Mouse (Mus musculus) ES-E14 (cell line): ENCODE data around the gene Lama2. TPM values are rescaled to one million over a fixed set of nuclear protein-coding genes. Genes with fewer than 3 reads are reported as not detected.

ENCODE experiments used
- DNase-seq: peaks from one replicate; pipeline ENCODE4 v3.0.0-alpha.2; 2013; ENCODE audit warnings: low read depth, low spot score
- H3K27ac ChIP-seq: 2 replicates; pipeline ENCODE4 v1.5.1; 2012; ENCODE audit warnings: low read depth, mild to moderate bottlenecking, low read length, moderate library complexity, mixed read lengths; ENCODE audit not compliant: poor library complexity, insufficient read depth, severe bottlenecking
- H3K36me3 ChIP-seq: 2 replicates; pipeline ENCODE4 v1.6.1; 2012; ENCODE audit warnings: mild to moderate bottlenecking, low read length, moderate library complexity, mixed read lengths; ENCODE audit not compliant: control insufficient read depth, poor library complexity, insufficient read depth, severe bottlenecking
- H3K4me1 ChIP-seq, 2 experiments: fragments of 150-350 bp in 1 of 2; sonication (generic) in 1 of 2; 2 replicates each; pipeline ENCODE4 v1.6.1; 2012; ENCODE audit warnings: low read length in 2 of 2, mild to moderate bottlenecking in 1 of 2, mixed read lengths in 1 of 2; ENCODE audit not compliant: control insufficient read depth in 2 of 2, insufficient read depth in 2 of 2, poor library complexity in 1 of 2
- H3K4me3 ChIP-seq, 2 experiments: fragments of 150-350 bp in 1 of 2; sonication (generic) in 1 of 2; 2 replicates each; pipeline ENCODE4 v1.5.1; 2012; ENCODE audit warnings: low read length in 2 of 2, low read depth in 1 of 2, mild to moderate bottlenecking in 1 of 2, mixed read lengths in 1 of 2; ENCODE audit not compliant: insufficient read depth in 1 of 2, poor library complexity in 1 of 2, severe bottlenecking in 1 of 2
- H3K9ac ChIP-seq: 2 replicates; pipeline ENCODE4 v1.6.1; 2012; ENCODE audit warnings: low read depth, mild to moderate bottlenecking, low read length, mixed read lengths; ENCODE audit not compliant: poor library complexity, insufficient read depth, severe bottlenecking
- H3K9me3 ChIP-seq: fragments of 150-350 bp; sonication (generic); 2 replicates; pipeline ENCODE4 v1.6.1; 2012; ENCODE audit warnings: low read depth, mild to moderate bottlenecking, low read length; ENCODE audit not compliant: control insufficient read depth, insufficient read depth
- CHD2 ChIP-seq: IDR thresholded peaks from 2 replicates; pipeline ENCODE4 v1.6.1; 2014; ENCODE audit warnings: mild to moderate bottlenecking, low read depth, low read length, inconsistent platforms
- HCFC1 ChIP-seq: IDR thresholded peaks from 2 replicates; pipeline ENCODE4 v1.6.1; 2012; ENCODE audit warnings: low read length, inconsistent platforms, borderline replicate concordance; ENCODE audit not compliant: insufficient read depth
- MAFK ChIP-seq: IDR thresholded peaks from 2 replicates; pipeline ENCODE4 v1.6.1; 2014; ENCODE audit warnings: mild to moderate bottlenecking, low read depth, low read length, inconsistent platforms; ENCODE audit not compliant: insufficient read depth
- ZC3H11A ChIP-seq: IDR thresholded peaks from 2 replicates; pipeline ENCODE4 v1.6.1; 2012; ENCODE audit warnings: low read depth, mild to moderate bottlenecking, inconsistent platforms, low read length, borderline replicate concordance
- ZNF384 ChIP-seq: IDR thresholded peaks from 2 replicates; pipeline ENCODE4 v1.6.1; 2012; ENCODE audit warnings: low read depth, low read length, inconsistent platforms
- in situ Hi-C, 2 experiments: fragments of 600-800 bp; cut with MboI; formaldehyde crosslinking; loops; one replicate each; pipeline ENCODE4 v1.15.1; 2025; ENCODE audit warnings: low sequenced_read_pairs in 2 of 2, inconsistent platforms in 1 of 2; ENCODE audit not compliant: unreplicated experiment in 2 of 2
- total RNA-seq: library from RNA; depleted of rRNA; stranded (reverse); fragments of 300-350 nt; gene quantifications from 2 replicates; pipeline ENCODE4 v1.2.3, GENCODE M21; 2012

Lama2 gene
- total RNA-seq, 1 experiment: 0.09 TPM

DNA sequence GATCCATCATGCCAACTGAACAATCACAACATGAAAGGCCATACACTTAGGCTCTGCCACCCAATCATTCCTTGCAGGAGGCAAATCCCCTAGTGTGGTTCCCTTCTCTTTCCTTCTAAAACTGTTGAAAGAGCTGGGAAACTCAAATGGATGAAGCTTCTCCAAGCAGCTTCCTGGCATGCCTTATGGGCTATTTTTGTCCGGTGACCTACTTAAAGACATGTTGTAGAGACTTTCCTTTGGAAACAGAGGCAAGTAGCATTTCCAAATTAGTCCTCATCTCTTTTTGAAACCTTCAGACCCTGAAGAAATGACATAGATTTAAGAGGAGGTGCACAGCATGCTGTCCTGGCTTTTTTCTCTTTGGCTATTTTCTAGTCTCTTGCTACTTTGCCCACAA lies 131.1 kb downstream of the Lama2 start:
- no peaks in the 10 kb centered on the region for H3K9me3 ChIP-seq
- H3K4me3 ChIP-seq: no peak overlapping the region
- H3K9ac ChIP-seq: no peak overlapping the region
- in situ Hi-C loops: no loop called here
- no peaks in the 10 kb centered on the region for H3K4me1 ChIP-seq
- H3K36me3 ChIP-seq: no peaks in the 10 kb centered on the region
- no peak overlapping the region for H3K27ac ChIP-seq
- no peak for DNase-seq
- TF ChIP-seq CHD2 (no peak), ZC3H11A (no peak), ZNF384 (no peak), MAFK (no peak), HCFC1 (no peak)

DNA sequence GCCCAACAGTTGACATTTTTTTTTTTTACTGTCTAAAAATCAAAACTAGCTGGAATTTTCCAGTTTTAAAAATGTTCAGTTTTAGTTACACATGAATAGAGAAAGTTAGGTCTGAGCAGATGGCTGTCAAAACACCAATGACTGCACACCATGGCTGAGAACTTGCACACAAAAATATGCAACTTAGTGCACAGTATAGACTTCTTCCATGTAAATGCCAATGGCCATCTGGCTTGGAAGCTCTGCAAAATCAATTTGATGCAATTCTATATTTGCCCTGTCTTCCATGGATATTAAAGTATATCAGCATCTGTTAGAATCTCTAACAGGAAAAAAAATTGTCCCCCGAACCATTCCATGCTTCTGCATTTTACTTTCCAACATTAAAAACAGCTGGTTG lies 135.5 kb downstream of the Lama2 start:
- in situ Hi-C loops: no loop called here
- Histone ChIP-seq H3K4me1 (no peaks in the 10 kb centered on the region), H3K4me3 (no peak overlapping the region), H3K36me3 (no peaks in the 10 kb centered on the region), H3K9ac (no peak overlapping the region), H3K9me3 (no peaks in the 10 kb centered on the region), H3K27ac (no peak overlapping the region)
- no peak for TF ChIP-seq CHD2
- no peak for TF ChIP-seq HCFC1
- TF ChIP-seq ZNF384: no peak
- TF ChIP-seq ZC3H11A: no peak
- TF ChIP-seq MAFK: no peak
- no peak for DNase-seq

DNA sequence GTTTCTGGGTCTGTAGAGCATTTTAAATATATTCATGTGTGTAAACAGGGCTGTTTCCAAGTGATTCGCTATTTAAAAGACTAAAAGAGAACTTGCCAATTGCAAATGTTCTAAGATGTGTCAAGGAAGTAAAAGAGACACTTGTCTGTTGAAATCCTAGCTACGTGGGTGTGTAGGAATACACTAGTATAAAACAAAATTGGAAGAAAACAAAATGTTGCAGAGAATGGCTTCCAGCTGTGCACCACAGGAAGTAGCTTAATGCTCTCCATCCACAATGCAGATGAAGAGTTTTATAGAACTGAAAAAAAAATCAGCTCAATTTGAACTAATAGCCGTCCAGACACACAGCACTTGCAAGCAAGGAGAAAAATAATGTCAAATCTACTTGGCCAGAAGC lies 144.0 kb downstream of the Lama2 start:
- Histone ChIP-seq H3K4me3 (no peak overlapping the region), H3K4me1 (no peaks in the 10 kb centered on the region), H3K27ac (no peak overlapping the region), H3K36me3 (no peaks in the 10 kb centered on the region), H3K9ac (no peak overlapping the region), H3K9me3 (no peaks in the 10 kb centered on the region)
- in situ Hi-C loops: no loop called here
- DNase-seq: no peak
- TF ChIP-seq ZC3H11A: no peak
- no peak for TF ChIP-seq HCFC1
- TF ChIP-seq ZNF384: no peak
- TF ChIP-seq CHD2: no peak
- TF ChIP-seq MAFK: no peak

DNA sequence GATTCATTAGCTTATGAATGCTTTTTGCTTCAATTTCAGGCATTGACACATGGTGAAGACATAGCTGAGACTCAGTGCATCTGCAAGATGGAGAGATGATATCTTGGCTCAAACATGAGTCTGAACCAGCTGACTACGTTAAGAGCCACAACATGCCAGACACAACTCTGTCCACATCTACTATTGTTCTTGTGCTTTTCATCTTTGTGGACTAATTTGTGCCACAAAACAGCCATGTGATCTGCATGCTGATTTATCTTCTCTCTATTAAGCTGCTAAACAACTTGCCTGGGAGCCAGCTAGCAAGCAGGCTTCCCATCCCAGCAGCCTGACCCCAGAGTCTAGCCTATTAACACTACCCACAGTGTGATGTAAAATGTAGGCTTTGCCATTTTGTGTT lies 151.3 kb downstream of the Lama2 start:
- Histone ChIP-seq H3K27ac (no peak overlapping the region), H3K4me1 (no peaks in the 10 kb centered on the region), H3K9ac (no peak overlapping the region), H3K9me3 (no peaks in the 10 kb centered on the region), H3K36me3 (no peaks in the 10 kb centered on the region), H3K4me3 (no peak overlapping the region)
- in situ Hi-C loops: no loop called here
- TF ChIP-seq ZNF384 (no peak), MAFK (no peak), CHD2 (no peak), ZC3H11A (no peak), HCFC1 (no peak)
- DNase-seq: no peak

DNA sequence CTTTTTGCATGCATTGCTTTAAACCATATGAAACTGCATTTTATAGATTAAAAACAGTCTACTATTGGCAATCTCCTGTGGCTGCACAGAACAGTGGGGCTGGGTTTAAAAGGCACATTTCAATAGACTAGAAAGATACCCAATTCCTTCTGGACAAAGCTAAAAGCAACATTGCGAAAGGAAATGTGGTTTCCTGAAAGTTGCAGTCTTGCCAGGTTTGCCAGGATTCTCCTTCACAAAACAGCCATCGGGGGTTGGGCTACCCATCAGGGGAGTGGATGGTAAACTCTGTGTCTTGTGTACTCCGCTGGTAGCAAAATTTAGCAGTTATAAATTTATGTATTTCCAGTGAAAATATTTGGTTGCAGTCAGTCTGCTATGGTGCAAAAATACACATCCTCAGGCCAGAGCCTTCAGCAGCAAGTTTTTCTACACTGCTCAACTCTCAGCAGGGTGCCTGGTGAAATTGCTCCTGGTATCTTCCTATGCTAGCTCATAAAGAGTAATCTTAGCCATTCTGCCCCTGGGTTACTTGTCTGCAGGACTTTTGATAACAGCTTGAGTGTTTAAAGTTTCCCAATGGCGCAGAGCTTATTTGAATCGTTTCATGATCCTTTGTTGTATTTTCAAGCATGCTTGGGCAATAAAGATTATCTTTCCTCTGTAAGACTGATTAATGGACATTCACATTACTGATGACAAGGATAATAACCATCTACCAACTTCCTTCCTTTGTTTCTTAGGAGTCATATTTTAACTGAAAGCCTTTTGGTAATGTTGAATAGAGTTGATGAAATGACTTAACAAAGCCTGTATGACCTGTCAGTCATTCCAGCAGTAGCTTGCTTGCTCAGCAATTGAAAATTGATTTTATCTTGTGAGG lies 205.7 kb downstream of the Lama2 start:
- no peak for TF ChIP-seq ZC3H11A
- TF ChIP-seq HCFC1: no peak
- TF ChIP-seq MAFK: no peak
- no peak for TF ChIP-seq CHD2
- TF ChIP-seq ZNF384: no peak
- in situ Hi-C loops: no loop called here
- Histone ChIP-seq H3K4me3 (no peak overlapping the region), H3K36me3 (no peaks in the 10 kb centered on the region), H3K4me1 (no peaks in the 10 kb centered on the region), H3K27ac (no peak overlapping the region), H3K9ac (no peak overlapping the region), H3K9me3 (no peaks in the 10 kb centered on the region)
- DNase-seq: no peak
